Mouse (Mus musculus) mesoderm, embryonic 11.5 days (tissue): ENCODE measurements around the gene Ctnnd2.
"Not testable (repeated sequence)": the region's sequence is repeated elsewhere in the genome, so short reads cannot be mapped to it uniquely, and the experiment has no call there.

Experiments used
- DNase-seq: peaks from one replicate; pipeline ENCODE4 v3.0.0-alpha.2; 2012; ENCODE audit warnings: low read depth, low spot score

Ctnnd2 gene

GRCm38 (mm10) chr15:30172391-30173281 lies at the start of gene Ctnnd2:
Gene Ctnnd2, plus strand, starts transcription at chr15:30172593.
- DNase-seq: peak; percentile 86

DNA sequence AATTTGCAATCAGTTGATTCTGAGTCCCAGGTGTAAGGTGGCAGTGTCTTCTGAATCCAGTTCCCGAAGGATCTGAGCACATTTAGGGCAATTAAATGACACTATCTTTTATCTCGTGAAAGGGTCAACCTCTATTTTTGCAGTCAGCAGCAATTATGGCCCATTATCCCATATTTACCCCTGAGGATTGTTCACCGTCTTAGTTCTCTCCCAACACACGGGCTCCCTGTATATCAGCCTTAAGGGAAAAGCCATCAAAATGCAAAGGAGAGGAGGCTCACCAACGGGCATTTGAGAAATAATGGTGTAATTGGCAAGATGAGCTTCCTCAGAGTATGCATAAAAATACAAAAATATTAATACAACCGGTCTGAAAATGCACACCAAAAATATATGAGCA lies 41.7 kb upstream of the Ctnnd2 start:
- DNase-seq: no peak

GRCm38 (mm10) chr15:30139626-30140025 lies 32.8 kb upstream of the Ctnnd2 start:
- not testable (repeated sequence) for DNase-seq

DNA sequence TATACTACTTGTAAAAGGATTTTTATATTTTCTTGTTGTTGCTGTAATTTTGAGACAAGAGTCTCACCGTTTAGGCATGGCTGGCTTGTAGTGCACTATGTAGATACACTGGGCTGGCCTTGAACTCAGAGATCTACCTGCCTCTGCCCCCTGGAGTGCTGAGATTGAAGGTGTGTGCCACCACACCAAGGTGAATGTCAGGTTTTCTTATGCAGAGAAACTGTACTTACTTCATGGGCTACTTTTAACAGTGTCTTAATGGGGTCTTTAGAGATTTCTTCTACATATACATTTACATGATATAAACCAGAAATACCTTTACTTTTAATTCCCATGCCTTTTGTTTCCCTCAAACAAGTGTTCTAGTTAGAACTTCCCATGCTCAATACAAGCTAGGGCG lies 27.0 kb upstream of the Ctnnd2 start:
- no peak for DNase-seq

- DNase-seq: no peak
Observed at GRCm38 (mm10) chr15:30152176-30152575, 20.2 kb upstream of the Ctnnd2 start.

DNA sequence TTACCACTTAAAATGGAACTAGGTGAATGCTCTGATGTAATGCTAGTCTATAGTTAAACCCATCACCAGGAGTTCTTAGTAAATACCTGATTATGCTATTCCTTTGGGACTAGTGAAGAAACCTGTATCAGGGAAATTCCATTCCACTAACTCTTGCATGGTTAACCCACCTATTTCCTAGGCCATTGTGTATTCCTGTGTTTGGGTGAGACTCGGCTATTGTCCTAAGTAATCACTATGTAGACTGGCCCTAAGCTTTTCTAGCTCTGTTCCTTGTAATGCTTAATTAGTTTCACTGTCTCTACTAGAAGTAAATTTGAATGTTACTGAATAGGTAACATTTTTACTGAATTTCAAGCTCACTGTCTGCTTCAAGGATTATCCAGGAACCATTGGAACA lies 14.4 kb upstream of the Ctnnd2 start:
- DNase-seq: no peak

- no peak for DNase-seq
Observed at GRCm38 (mm10) chr15:30170031-30170430, 2.4 kb upstream of the Ctnnd2 start.

- no peak for DNase-seq
Observed at GRCm38 (mm10) chr15:30171493-30172195, 749 bp upstream of the Ctnnd2 start.

DNA sequence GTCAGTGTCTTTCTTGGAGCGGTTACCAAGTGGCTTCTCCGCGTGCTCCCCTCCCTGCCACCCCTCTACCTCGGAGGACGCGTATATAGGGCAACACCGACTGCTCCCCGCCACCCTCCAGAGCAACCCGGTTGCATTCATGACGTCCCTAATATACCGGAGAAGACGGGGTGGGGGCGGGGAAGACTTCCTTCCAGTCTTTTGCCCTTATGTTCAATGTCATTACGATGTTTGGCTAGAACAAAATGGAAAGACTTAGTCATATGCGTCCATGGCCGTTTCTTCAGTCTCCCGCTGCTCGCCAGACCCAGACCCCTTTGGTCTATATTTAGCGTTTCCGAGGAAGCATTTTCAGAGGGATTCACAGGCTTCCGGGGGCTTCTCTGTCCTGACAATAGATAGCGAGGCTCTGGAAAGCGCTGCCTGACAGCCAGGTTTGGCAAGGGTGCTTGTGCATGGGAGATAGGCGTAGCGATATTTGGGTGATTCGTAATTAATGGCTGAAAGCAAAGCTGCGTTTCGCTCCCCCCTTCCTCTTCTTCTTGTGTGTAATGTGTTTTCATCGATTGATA lies 1.1 kb downstream of the Ctnnd2 start:
- peak; percentile 31 for DNase-seq

GRCm38 (mm10) chr15:30174321-30174720 lies 1.9 kb downstream of the Ctnnd2 start:
- no peak for DNase-seq

- DNase-seq: no peak
Observed at GRCm38 (mm10) chr15:30184020-30184419, 11.6 kb downstream of the Ctnnd2 start.

DNA sequence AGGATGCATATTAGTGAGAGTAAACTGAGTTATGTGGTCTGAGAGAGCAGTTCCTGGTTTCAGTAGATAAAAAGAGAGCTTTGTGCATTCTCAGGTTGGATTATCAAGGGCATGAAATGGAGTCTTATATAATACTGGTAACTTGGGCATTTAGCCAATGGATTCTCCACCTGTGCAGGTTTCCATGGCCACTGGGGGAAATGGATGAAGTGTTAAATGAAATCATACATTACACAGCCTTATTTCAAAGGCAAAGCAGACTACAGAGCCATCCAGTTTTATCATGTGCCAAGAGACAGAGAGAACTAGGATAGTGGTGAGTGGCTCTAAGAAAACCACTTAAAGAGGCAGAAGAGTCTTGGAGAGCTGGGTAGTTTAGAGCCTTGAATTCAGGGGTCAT lies 18.5 kb downstream of the Ctnnd2 start:
- DNase-seq: no peak

DNA sequence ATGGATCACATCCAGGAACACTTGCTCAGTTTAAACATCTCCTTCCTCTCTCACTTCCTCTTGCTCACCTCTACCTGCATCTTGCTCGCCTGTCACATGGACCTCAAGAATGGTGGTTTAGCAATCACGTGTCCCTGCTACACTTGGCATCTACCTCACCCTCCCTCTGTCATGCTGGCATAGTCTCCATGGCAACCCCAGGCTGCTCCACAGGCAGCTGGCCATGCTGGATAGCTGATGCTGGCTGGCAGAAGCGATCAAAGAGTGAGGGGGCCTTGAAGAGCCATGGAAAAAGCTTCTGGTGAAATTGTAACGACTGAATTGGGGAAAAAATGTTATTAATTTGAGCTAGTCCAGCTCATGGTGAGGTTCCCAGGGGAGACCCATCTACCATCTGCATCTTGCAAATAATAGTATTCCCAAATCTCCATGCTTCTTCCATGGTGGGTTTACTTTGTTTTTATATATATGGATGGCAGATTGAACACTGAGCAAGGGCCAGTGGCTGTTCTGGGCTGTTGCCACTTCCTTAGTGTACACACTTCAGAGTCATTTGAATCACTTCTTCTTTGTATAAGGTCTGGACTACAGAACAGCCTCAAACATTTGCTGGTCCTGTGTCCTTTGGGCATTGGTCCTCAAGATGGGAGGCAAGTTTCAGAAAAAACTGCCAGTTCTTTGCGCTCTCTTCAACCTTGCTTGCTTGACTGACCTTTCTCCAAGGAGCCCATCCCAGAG lies 19.7 kb downstream of the Ctnnd2 start:
- DNase-seq: no peak

GRCm38 (mm10) chr15:30198429-30198828 lies 26.0 kb downstream of the Ctnnd2 start:
- DNase-seq: no peak

GRCm38 (mm10) chr15:30199785-30200184 lies 27.4 kb downstream of the Ctnnd2 start:
- no peak for DNase-seq

- DNase-seq: no peak
Observed at GRCm38 (mm10) chr15:30201211-30201610, 28.8 kb downstream of the Ctnnd2 start.

DNA sequence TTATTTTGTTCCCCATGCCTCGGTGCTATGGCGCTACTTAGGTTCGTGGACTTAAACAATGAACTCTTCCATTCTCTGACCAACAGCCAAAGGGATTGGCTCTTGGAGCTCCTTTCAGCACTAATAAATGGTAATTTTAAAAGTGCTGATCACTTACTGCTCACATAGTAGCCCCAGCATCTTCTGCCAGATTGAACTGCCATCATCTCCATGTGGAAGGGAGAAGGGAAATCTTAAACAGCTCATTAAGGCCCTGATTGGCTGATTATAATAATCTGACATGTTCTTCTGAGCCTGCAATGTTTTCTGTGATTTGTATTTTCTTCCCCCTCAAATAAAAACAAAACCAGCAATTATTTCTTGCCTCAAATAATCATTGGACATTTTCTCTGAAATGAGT lies 29.2 kb downstream of the Ctnnd2 start:
- DNase-seq: no peak

DNA sequence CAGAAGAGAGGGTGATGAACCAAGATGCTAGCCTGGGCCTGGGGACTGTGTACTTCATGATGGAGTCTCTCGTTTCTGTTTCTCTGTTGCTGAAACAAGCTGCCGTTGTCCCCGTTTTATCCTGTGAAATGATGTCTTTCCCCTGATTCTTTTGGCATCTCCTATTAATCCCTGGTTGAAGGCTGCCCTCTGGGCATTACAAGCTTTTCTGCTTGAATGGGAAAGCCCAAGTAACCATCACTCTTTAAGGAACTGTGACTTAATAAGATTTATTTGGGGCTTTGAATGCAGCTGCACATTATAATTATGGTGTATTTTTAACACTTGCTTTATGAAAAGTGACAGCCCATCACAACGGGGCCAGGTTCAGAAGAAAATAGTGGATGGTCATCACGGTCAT lies 40.4 kb downstream of the Ctnnd2 start:
- DNase-seq: no peak

DNA sequence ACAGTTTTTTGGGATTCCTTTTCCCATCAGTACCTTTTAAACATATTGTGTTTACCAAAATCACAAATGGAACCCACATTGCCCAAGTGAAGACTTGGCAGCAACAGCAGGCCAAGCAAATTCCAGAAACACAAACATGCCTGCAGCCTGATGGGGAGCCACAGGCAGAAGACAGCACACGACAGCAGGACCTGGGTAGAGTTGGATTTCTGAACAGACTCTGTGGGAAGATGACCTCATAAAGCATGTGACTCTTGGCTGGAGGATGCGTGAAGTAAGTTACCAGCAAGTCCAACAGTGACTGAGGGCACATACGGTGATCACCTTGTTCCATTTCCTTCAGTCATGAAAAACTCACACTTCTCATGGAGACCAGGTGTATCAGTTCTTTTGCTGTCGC lies 43.5 kb downstream of the Ctnnd2 start:
- DNase-seq: no peak

DNA sequence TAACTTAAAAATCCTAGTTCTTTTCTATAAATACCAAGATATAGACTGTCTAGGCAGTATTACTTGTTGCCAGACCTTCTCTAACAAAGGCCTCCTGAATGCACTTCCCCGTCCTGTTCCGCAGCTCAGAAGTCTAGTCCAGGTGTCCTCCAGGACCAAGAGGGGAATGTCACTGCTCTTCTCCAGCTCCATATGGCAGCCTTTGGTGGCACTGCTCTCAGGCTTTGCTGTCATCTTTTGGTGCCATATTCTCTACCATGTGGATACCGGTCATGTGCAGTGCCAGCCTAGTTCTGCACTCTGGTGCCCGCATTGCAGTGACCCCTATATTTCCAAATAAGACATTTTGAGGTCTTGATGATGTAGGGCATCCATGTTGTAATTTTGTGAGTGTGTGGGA lies 56.7 kb downstream of the Ctnnd2 start:
- DNase-seq: no peak

DNA sequence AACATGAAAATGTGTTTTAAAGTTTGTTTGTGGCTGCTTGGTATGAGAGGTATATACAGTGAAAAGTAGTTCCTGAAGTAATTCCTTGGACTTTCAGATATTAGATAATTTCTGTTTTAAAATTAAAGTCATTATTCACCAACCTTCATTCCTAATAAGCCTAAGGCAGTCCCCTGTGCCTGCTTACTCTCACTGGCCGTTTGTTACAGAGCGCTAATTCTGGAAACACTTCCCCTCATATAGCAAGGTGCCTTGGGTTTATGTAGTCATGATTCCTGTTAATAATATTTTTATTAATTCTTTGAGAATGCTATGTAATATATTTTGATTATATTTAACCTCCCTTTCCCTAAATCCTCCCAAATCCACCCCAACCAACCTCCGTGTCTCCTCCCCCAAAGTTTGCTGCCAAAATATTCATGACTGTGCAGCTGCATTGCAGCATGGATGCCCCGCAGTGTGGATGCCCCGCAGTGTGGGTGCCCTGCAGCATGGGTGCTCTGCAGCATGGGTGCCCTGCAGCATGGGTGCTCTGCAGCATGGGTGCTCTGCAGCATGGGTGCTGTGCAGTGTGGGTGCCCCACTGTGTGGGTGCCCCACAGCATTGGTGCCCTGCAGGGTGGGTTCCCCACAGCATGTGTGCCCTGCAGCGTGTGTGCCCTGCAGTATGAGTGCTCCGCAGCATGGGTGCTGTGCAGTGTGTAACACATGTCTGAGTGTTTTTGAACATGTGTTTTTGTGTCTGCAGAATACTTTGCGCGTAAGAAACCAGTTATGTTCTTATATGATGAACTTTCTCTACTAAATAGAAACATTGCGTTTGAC lies 63.0 kb downstream of the Ctnnd2 start:
- no peak for DNase-seq
